ENCODE assay signal across 8 mouse cellular contexts in genomic region chr15:83215322-83216216, GRCm38 (mm10). TPM values are rescaled to one million over a fixed set of nuclear protein-coding genes. Genes with fewer than 3 reads are reported as not detected.
DNase-seq lines count a peak whose midpoint lies in the region; ATAC-seq and TF ChIP-seq lines count a peak whose summit lies in the region.

No protein-coding gene starts in this region.

- H3K36me3 ChIP-seq in forebrain, embryonic 10.5 days (replicated peaks): no peaks in the 10 kb centered on the region
- H3K36me3 ChIP-seq in forebrain, postnatal 0 days (ENCODE audit: insufficient read depth): no peaks in the 10 kb centered on the region
- no peaks in the 10 kb centered on the region for H3K36me3 ChIP-seq in midbrain, embryonic 13.5 days

- H3K27me3 ChIP-seq in forebrain, embryonic 10.5 days (ENCODE audit: poor library complexity, severe bottlenecking): peaks cover 3% of the 10 kb centered on the region; the same call in 1 of the 2 replicates
- no peaks in the 10 kb centered on the region for H3K27me3 ChIP-seq in forebrain, postnatal 0 days (ENCODE audit: insufficient read depth, low read length)
- H3K27me3 ChIP-seq in midbrain, embryonic 13.5 days: no peaks in the 10 kb centered on the region

- peak overlapping the region; percentile 27 for H3K27ac ChIP-seq in forebrain, embryonic 10.5 days
- H3K27ac ChIP-seq in forebrain, postnatal 0 days (ENCODE audit: low read depth, low read length): no peak overlapping the region
- H3K27ac ChIP-seq in midbrain, embryonic 13.5 days: peak overlapping the region; percentile 80

- peaks cover 12% of the 10 kb centered on the region for H3K4me1 ChIP-seq in forebrain, embryonic 10.5 days
- H3K4me1 ChIP-seq in forebrain, postnatal 0 days (ENCODE audit: insufficient read depth): no peaks in the 10 kb centered on the region
- peaks cover 17% of the 10 kb centered on the region for H3K4me1 ChIP-seq in midbrain, embryonic 13.5 days (replicated peaks)

- no peaks in the 10 kb centered on the region for H3K9me3 ChIP-seq in forebrain, embryonic 10.5 days
- no peaks in the 10 kb centered on the region for H3K9me3 ChIP-seq in forebrain, postnatal 0 days (ENCODE audit: low read length)
- no peaks in the 10 kb centered on the region for H3K9me3 ChIP-seq in midbrain, embryonic 13.5 days

- no peak for DNase-seq in forebrain, embryonic 10.5 days (ENCODE audit: extremely low spot score, low spot score)
- no peak for DNase-seq in forebrain, postnatal 0 days
- DNase-seq in adipocyte (ENCODE audit: low spot score): peak; percentile 90
- peak; percentile 44 to 48 for DNase-seq in heart, postnatal 14 days
- DNase-seq in thymus, postnatal 36 days: no peak
- DNase-seq in thymus, postnatal 0 days (ENCODE audit: low spot score): no peak
- no peak for DNase-seq in layer of hippocampus, postnatal 14 days (ENCODE audit: low spot score in 2 of 2)

- TF ChIP-seq CTCF in forebrain, postnatal 0 days (IDR thresholded peaks at IDR 0.05; ENCODE audit: low read depth): no peak

- no peak for ATAC-seq in forebrain, postnatal 0 days
- ATAC-seq in midbrain, embryonic 13.5 days: peak; percentile 90

- intact Hi-C loops in heart, postnatal 14 days (cut with DNase I): no loop called here

- H3K4me2 ChIP-seq in forebrain, postnatal 0 days (ENCODE audit: low read depth): no peak overlapping the region
- H3K4me2 ChIP-seq in midbrain, embryonic 13.5 days (replicated peaks): no peak overlapping the region

- H3K9ac ChIP-seq in forebrain, postnatal 0 days: no peak overlapping the region
- H3K9ac ChIP-seq in midbrain, embryonic 13.5 days (replicated peaks): 0 out of 2 replicates have a peak overlapping the region, but pooled peaks have one; percentile 17

- 58% methylated on average over 5 of the region's 5 CpGs for WGBS in forebrain, embryonic 10.5 days
- WGBS in forebrain, postnatal 0 days: 51% methylated on average over 5 of the region's 5 CpGs
- 37% methylated on average over 5 of the region's 5 CpGs for WGBS in midbrain, embryonic 13.5 days

- no peak overlapping the region for H3K4me3 ChIP-seq in forebrain, embryonic 10.5 days
- no peak overlapping the region for H3K4me3 ChIP-seq in forebrain, postnatal 0 days (ENCODE audit: low read depth, low read length)
- H3K4me3 ChIP-seq in midbrain, embryonic 13.5 days (replicated peaks): no peak overlapping the region

RNA-seq across cellular contexts. Expression of gene A4galt, which starts 36.0 kb away (rescaled TPM):
- 0.53 and 0.59 TPM in 2 replicates for polyA plus RNA-seq in forebrain, embryonic 10.5 days (2016; fragmentation: Nextera tagmentation; extraction: Ambion mirVana)
- 3.3 and 11.6 TPM in 2 replicates for total RNA-seq in forebrain, postnatal 0 days (2014; rRNA removed)
- 3.7 and 4.9 TPM in 2 replicates for polyA plus RNA-seq in forebrain, postnatal 0 days (2015; fragmentation: Nextera tagmentation; extraction: Ambion mirVana)
- 1 to 10 TPM; 4.9 to 5.1 TPM for total RNA-seq in heart, postnatal 14 days (2021)
- 1.9 and 2.4 TPM in 2 replicates for polyA plus RNA-seq in midbrain, embryonic 13.5 days (2015; fragmentation: Nextera tagmentation; extraction: Ambion mirVana)
- 2.2 and 2.4 TPM in 2 replicates for polyA plus RNA-seq in thymus, postnatal 0 days (2015; fragmentation: Nextera tagmentation; extraction: Ambion mirVana)
- 1 to 10 TPM; 1.8 to 1.9 TPM for total RNA-seq in layer of hippocampus, postnatal 14 days (2021)

RNA-seq across cellular contexts. Expression of gene Cyb5r3, which starts 43.2 kb away (rescaled TPM):
- polyA plus RNA-seq in forebrain, embryonic 10.5 days (2016; fragmentation: Nextera tagmentation; extraction: Ambion mirVana): 187 and 200 TPM in 2 replicates
- 81.2 and 92.5 TPM in 2 replicates for total RNA-seq in forebrain, postnatal 0 days (2014; rRNA removed)
- polyA plus RNA-seq in forebrain, postnatal 0 days (2015; fragmentation: Nextera tagmentation; extraction: Ambion mirVana): 88.3 and 149 TPM in 2 replicates
- 100 to 1,000 TPM in 1 of 2 experiments, 10 to 100 TPM in 1; 97.2 to 109 TPM for total RNA-seq in heart, postnatal 14 days (2021)
- polyA plus RNA-seq in midbrain, embryonic 13.5 days (2015; fragmentation: Nextera tagmentation; extraction: Ambion mirVana): 123 and 133 TPM in 2 replicates
- 33.9 and 38.1 TPM in 2 replicates for polyA plus RNA-seq in thymus, postnatal 0 days (2015; fragmentation: Nextera tagmentation; extraction: Ambion mirVana)
- total RNA-seq in layer of hippocampus, postnatal 14 days (2021): 10 to 100 TPM; 80.9 to 89.8 TPM

Comparison
In these comparisons a context has a peak if more than half of its experiments do, and no peak if none do; other contexts are left out.
1. DNase-seq: peak in adipocyte (single experiment) and heart, postnatal 14 days (2 of 2); none in forebrain, embryonic 10.5 days (single experiment), forebrain, postnatal 0 days (single experiment), thymus, postnatal 36 days (0 of 2), thymus, postnatal 0 days (single experiment) and layer of hippocampus, postnatal 14 days (0 of 2).